Mouse (Mus musculus) lung, adult 2 months (tissue): ENCODE results near the gene Gm21900.
"Not testable (repeated sequence)": the region's sequence is repeated elsewhere in the genome, so short reads cannot be mapped to it uniquely, and the experiment has no call there.

Source experiments
- CTCF ChIP-seq: fragments of 200-500 bp; IDR thresholded peaks from 2 replicates; pipeline ENCODE4 v1.5.1; 2011; ENCODE audit warnings: mild to moderate bottlenecking, low read length, control low read depth; ENCODE audit not compliant: insufficient read depth
- POLR2A ChIP-seq: fragments of 200-500 bp; IDR thresholded peaks from 2 replicates; pipeline ENCODE4 v1.6.1; 2011; ENCODE audit warnings: low read depth, mild to moderate bottlenecking, control low read depth, low read length, borderline replicate concordance; ENCODE audit errors: extremely low read depth

DNA sequence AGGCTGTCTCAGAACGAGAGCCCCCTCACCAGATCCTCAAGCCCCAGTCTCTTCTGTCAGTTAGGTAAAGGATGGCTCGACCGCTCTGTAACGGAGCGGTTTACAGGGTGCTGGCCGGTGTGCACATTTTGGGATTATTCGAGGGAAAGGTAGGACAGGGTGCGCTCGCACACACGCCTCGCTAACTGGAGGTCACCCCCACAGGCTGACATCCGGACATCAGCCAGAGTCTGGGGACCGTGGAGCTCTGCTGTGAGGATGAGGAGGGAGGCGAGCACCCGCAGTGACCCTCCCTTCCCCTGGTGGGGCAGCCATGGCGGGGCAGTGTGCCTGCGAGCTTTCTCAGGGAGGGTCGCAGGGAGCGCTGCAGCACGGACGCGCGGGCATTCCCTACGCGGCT, 27.4 kb downstream of the Gm21900 start:
- TF ChIP-seq CTCF, POLR2A: not testable (repeated sequence)
